Mouse (Mus musculus): ENCODE measurements around the gene Bcar1.

- TF ChIP-seq CTCF (IDR thresholded peaks at IDR 0.05; ENCODE audit: low read depth) (no peak), EP300 (IDR thresholded peaks at IDR 0.05; ENCODE audit: low read depth) (no peak)
These were observed 11.6 kb downstream of the Bcar1 start for GRCm38 (mm10) chr8:111732004-111732403.
